28 mouse cellular contexts compared by ENCODE assay signal in genomic region chr5:118501624-118502023, GRCm38 (mm10). TPM values are rescaled to one million over a fixed set of nuclear protein-coding genes. Genes with fewer than 3 reads are reported as not detected.
DNase-seq lines count a peak whose midpoint lies in the region; ATAC-seq and TF ChIP-seq lines count a peak whose summit lies in the region.
"Had no signal": no experiment of that assay in that cellular context is flagged by ENCODE, and none has a peak within 500 bp of the region (broad histone marks: within the 10 kb centered on the region; RNA-seq: fewer than 3 reads in every experiment).

No protein-coding gene starts in this region.

- TF ChIP-seq EP300 in liver, postnatal 0 days (IDR thresholded peaks at IDR 0.05; ENCODE audit: low read depth), result no peak
- peak; percentile 67; the same call in 1 of the 2 replicates for TF ChIP-seq EP300 in ES-Bruce4 (IDR thresholded peaks at IDR 0.05; ENCODE audit: insufficient read depth, low read depth, low read length)

- TF ChIP-seq CTCF in liver, postnatal 0 days (IDR thresholded peaks at IDR 0.05; ENCODE audit: low read depth), result no peak
- no peak for TF ChIP-seq CTCF in ES-Bruce4 (IDR thresholded peaks at IDR 0.05; ENCODE audit: low read depth, low read length)

- peaks cover 49% of the 10 kb centered on the region for H3K4me1 ChIP-seq in liver, embryonic 15.5 days (replicated peaks)
- H3K4me1 ChIP-seq in liver, postnatal 0 days (ENCODE audit: insufficient read depth), result peaks cover 13% of the 10 kb centered on the region
- H3K4me1 ChIP-seq in ES-Bruce4 (ENCODE audit: control insufficient read depth, insufficient read depth, low read length), result peaks cover 8% of the 10 kb centered on the region
- H3K4me1 ChIP-seq: forebrain, embryonic 13.5 days had no signal

- H3K27ac ChIP-seq in liver, embryonic 15.5 days (replicated peaks), result 0 out of 2 replicates have a peak overlapping the region, but pooled peaks have one; percentile 29
- no peak overlapping the region for H3K27ac ChIP-seq in liver, postnatal 0 days (ENCODE audit: low read depth)
- peak overlapping the region; percentile 53 for H3K27ac ChIP-seq in ES-Bruce4 (ENCODE audit: insufficient read depth, low read length)
- H3K27ac ChIP-seq: forebrain, embryonic 10.5 days; forebrain, embryonic 13.5 days; heart, adult 2 months; heart, embryonic 10.5 days; heart, embryonic 13.5 days; hindbrain, embryonic 14.5 days; hindbrain, postnatal 0 days had no signal

- no peak for TF ChIP-seq POLR2A in ES-Bruce4 (IDR thresholded peaks at IDR 0.05; ENCODE audit: insufficient read depth, low read length)

- no peaks in the 10 kb centered on the region for H3K9me3 ChIP-seq in liver, embryonic 15.5 days (replicated peaks)
- no peaks in the 10 kb centered on the region for H3K9me3 ChIP-seq in liver, postnatal 0 days (ENCODE audit: low read length)
- no peaks in the 10 kb centered on the region for H3K9me3 ChIP-seq in ES-Bruce4 (replicated peaks; ENCODE audit: control insufficient read depth, insufficient read depth, low read length, poor library complexity, severe bottlenecking)
- H3K9me3 ChIP-seq: forebrain, embryonic 10.5 days; forebrain, embryonic 13.5 days; heart, embryonic 10.5 days; heart, embryonic 13.5 days had no signal

- no peak for DNase-seq in liver, postnatal 0 days
- peak; percentile 68 for DNase-seq in R1 (ENCODE audit: low read depth, low spot score)
- DNase-seq in cerebellum, postnatal 14 days, result no peak
- no peak for DNase-seq in spleen, adult 18-20 months
- DNase-seq: adrenal gland, postnatal 10 days; adrenal gland, postnatal 36 days; B cell, adult 2 months; cerebellum, adult 18-20 months; cerebellum, adult 9-10 months; cerebellum, postnatal 25 days; embryo, embryonic 11 days; gastrocnemius, postnatal 10 days; gastrocnemius, postnatal 36 days; heart, adult 2 months; heart, postnatal 14 days; heart, postnatal 4 days had no signal

- WGBS in liver, embryonic 15.5 days (ENCODE audit: insufficient replicate concordance), result 88% methylated on average over 5 of the region's 5 CpGs
- 89% methylated on average over 5 of the region's 5 CpGs for WGBS in liver, postnatal 0 days (ENCODE audit: insufficient replicate concordance)

- H3K4me2 ChIP-seq in liver, embryonic 15.5 days, result no peak overlapping the region
- no peak overlapping the region for H3K4me2 ChIP-seq in liver, postnatal 0 days (ENCODE audit: low read depth, low read length)
- H3K4me2 ChIP-seq: forebrain, embryonic 13.5 days; heart, embryonic 13.5 days; hindbrain, embryonic 14.5 days had no signal

- H3K9ac ChIP-seq in liver, embryonic 15.5 days, result no peak overlapping the region
- no peak overlapping the region for H3K9ac ChIP-seq in liver, postnatal 0 days (replicated peaks)
- H3K9ac ChIP-seq in ES-Bruce4 (ENCODE audit: low read depth, poor library complexity, severe bottlenecking), result no peak overlapping the region
- H3K9ac ChIP-seq: forebrain, embryonic 13.5 days; heart, embryonic 13.5 days; hindbrain, embryonic 14.5 days had no signal

- H3K4me3 ChIP-seq in liver, embryonic 15.5 days (replicated peaks), result no peak overlapping the region
- H3K4me3 ChIP-seq in liver, postnatal 0 days (ENCODE audit: low read depth, low read length), result no peak overlapping the region
- H3K4me3 ChIP-seq in ES-Bruce4 (ENCODE audit: low read depth, low read length), result no peak overlapping the region
- H3K4me3 ChIP-seq: forebrain, embryonic 10.5 days; forebrain, embryonic 13.5 days; heart, adult 2 months; heart, embryonic 10.5 days; heart, embryonic 13.5 days had no signal

- H3K36me3 ChIP-seq in liver, embryonic 15.5 days (replicated peaks), result no peaks in the 10 kb centered on the region
- H3K36me3 ChIP-seq in liver, postnatal 0 days (replicated peaks; ENCODE audit: insufficient read depth, low read length), result no peaks in the 10 kb centered on the region
- no peaks in the 10 kb centered on the region for H3K36me3 ChIP-seq in ES-Bruce4 (ENCODE audit: control insufficient read depth, insufficient read depth, low read length, poor library complexity, severe bottlenecking)
- H3K36me3 ChIP-seq: forebrain, embryonic 10.5 days; heart, embryonic 10.5 days; heart, embryonic 13.5 days had no signal

- H3K27me3 ChIP-seq in liver, embryonic 15.5 days, result 0 out of 2 replicates have a peak, but pooled peaks cover 11% of the 10 kb centered on the region
- H3K27me3 ChIP-seq in liver, postnatal 0 days (ENCODE audit: insufficient read depth, low read length), result no peaks in the 10 kb centered on the region
- H3K27me3 ChIP-seq in ES-Bruce4 (ENCODE audit: control insufficient read depth, insufficient read depth, low read length, poor library complexity, severe bottlenecking), result no peaks in the 10 kb centered on the region
- H3K27me3 ChIP-seq: CH12.LX; forebrain, embryonic 13.5 days; heart, embryonic 13.5 days had no signal

- ATAC-seq in liver, embryonic 15.5 days (ENCODE audit: insufficient read depth), result no peak
- no peak for ATAC-seq in liver, postnatal 0 days
- ATAC-seq: forebrain, embryonic 13.5 days; forebrain, embryonic 16.5 days; hindbrain, postnatal 0 days; inflammation-experienced regulatory T-cells, adult 6 months; intestine, embryonic 16.5 days had no signal

RNA-seq across cellular contexts. Expression of gene Med13l, which starts 58.9 kb away (rescaled TPM):
- 11.0 and 13.3 TPM in 2 replicates for polyA plus RNA-seq in liver, embryonic 15.5 days (2015; fragmentation: Nextera tagmentation; extraction: Ambion mirVana)
- 4.5 and 5.9 TPM in 2 replicates for polyA plus RNA-seq in liver, postnatal 0 days (2015; fragmentation: Nextera tagmentation; extraction: Ambion mirVana)
- 43.9 and 46.0 TPM in 2 replicates for polyA plus RNA-seq in ES-Bruce4 (2011; ENCODE audit: insufficient read depth, insufficient read length, low read depth, missing spikeins)
